Mouse (Mus musculus) stomach, embryonic 15.5 days (tissue): ENCODE data around the gene Dock3. TPM values are rescaled to one million over a fixed set of nuclear protein-coding genes. Genes with fewer than 3 reads are reported as not detected.

Experiments used
- ATAC-seq: fragments of 200-750 bp; cut with Nextera tagmentation; 2 replicates; pipeline ENCODE4 v1.8.0; 2017; ENCODE audit warnings: low read depth, moderate number of reproducible peaks, moderate TSS enrichment; ENCODE audit not compliant: insufficient read depth, low FRiP score
- H3K27ac ChIP-seq: fragments of 300-500 bp; sonication (generic); 2 replicates; pipeline ENCODE4 v1.5.1; 2015; ENCODE audit warnings: mild to moderate bottlenecking, inconsistent platforms
- H3K27me3 ChIP-seq: fragments of 300-500 bp; sonication (generic); replicated peaks from 2 replicates; pipeline ENCODE4 v1.6.1; 2015; ENCODE audit warnings: inconsistent platforms
- H3K36me3 ChIP-seq: fragments of 300-500 bp; sonication (generic); 2 replicates; pipeline ENCODE4 v1.6.1; 2015; ENCODE audit warnings: inconsistent platforms
- H3K4me1 ChIP-seq: fragments of 300-500 bp; sonication (generic); 2 replicates; pipeline ENCODE4 v1.6.1; 2015; ENCODE audit warnings: inconsistent platforms
- H3K4me2 ChIP-seq: fragments of 300-500 bp; sonication (generic); 2 replicates; pipeline ENCODE4 v1.6.1; 2015; ENCODE audit warnings: mild to moderate bottlenecking, inconsistent platforms
- H3K4me3 ChIP-seq: fragments of 300-500 bp; sonication (generic); replicated peaks from 2 replicates; pipeline ENCODE4 v1.5.1; 2015; ENCODE audit warnings: inconsistent platforms
- H3K9ac ChIP-seq: fragments of 300-500 bp; sonication (generic); 2 replicates; pipeline ENCODE4 v1.6.1; 2015; ENCODE audit warnings: inconsistent platforms
- H3K9me3 ChIP-seq: fragments of 300-500 bp; sonication (generic); 2 replicates; pipeline ENCODE4 v1.6.1; 2016; ENCODE audit warnings: inconsistent platforms
- WGBS: fragments of 180-500 bp; shearing (Covaris S2); methylation state at CpG from one replicate; pipeline ENCODE4 v1.1.7; 2015; 5-methylcytosine and 5-hydroxymethylcytosine counted together
- polyA plus RNA-seq: library from polyadenylated mRNA; unstranded; fragments of >200 nt; fragmentation: Nextera tagmentation; extraction: Ambion mirVana; gene quantifications from 2 replicates; pipeline ENCODE4 v1.2.1, GENCODE M21; 2015

The Dock3 gene
- polyA plus RNA-seq, 1 experiment from 2014 or later = 0.62 TPM

GRCm38 (mm10) chr9:106884996-106885900 is 346.5 kb downstream of the Dock3 start:
- 14% methylated on average over 44 of the region's 44 CpGs for WGBS
- Histone ChIP-seq H3K36me3 (peaks cover 37% of the 10 kb centered on the region), H3K4me2 (peak overlapping the region; percentile 97), H3K4me3 (peak overlapping the region; percentile 84), H3K27me3 (no peaks in the 10 kb centered on the region), H3K4me1 (peaks cover 49% of the 10 kb centered on the region), H3K9me3 (no peaks in the 10 kb centered on the region), H3K9ac (peak overlapping the region; percentile 87), H3K27ac (no peak overlapping the region)
- ATAC-seq = no peak

DNA sequence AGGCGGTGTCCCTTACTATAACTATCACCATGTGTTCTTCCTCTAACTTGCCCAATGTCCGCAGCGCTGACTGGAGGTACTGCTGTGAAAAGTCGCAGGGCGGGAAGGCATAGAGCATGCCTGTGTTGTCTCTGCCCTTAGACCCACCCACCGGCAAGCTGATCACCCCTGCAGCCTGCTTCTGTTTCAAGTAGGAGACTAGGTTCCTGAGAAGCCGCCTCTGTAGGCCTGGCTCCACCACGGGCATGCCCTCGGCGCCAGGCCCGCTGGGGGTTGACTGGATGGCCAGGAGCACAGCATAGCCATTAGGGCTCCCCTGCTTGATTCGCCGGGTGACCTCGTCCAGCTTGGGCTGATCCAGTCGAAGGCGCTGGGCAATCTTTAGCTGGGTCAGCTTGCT is 347.4 kb downstream of the Dock3 start:
- H3K4me3 ChIP-seq = peak overlapping the region; percentile 84
- peak overlapping the region; percentile 97 for H3K4me2 ChIP-seq
- H3K36me3 ChIP-seq = peaks cover 32% of the 10 kb centered on the region
- WGBS = 28% methylated on average over 16 of the region's 16 CpGs
- no peak for ATAC-seq
- no peaks in the 10 kb centered on the region for H3K27me3 ChIP-seq
- H3K9me3 ChIP-seq = no peaks in the 10 kb centered on the region
- peaks cover 42% of the 10 kb centered on the region for H3K4me1 ChIP-seq
- peak overlapping the region; percentile 87; the same call in 1 of the 2 replicates for H3K9ac ChIP-seq
- no peak overlapping the region for H3K27ac ChIP-seq

- H3K4me2 ChIP-seq = peak overlapping the region; percentile 34; the same call in 1 of the 2 replicates
Observed at GRCm38 (mm10) chr9:106883085-106883484, 348.6 kb downstream of the Dock3 start.

GRCm38 (mm10) chr9:106882176-106882575 is 349.5 kb downstream of the Dock3 start:
- H3K9ac ChIP-seq = no peak overlapping the region
- H3K27ac ChIP-seq = no peak overlapping the region
- peaks cover 33% of the 10 kb centered on the region for H3K36me3 ChIP-seq
- no peak for ATAC-seq
- peaks cover 32% of the 10 kb centered on the region for H3K4me1 ChIP-seq
- no peak overlapping the region for H3K4me3 ChIP-seq
- 66% methylated on average over 4 of the region's 4 CpGs for WGBS
- H3K27me3 ChIP-seq = no peaks in the 10 kb centered on the region
- no peaks in the 10 kb centered on the region for H3K9me3 ChIP-seq
- no peak overlapping the region for H3K4me2 ChIP-seq

More at GRCm38 (mm10) chr9:106883085-106883484, 348.6 kb downstream of the Dock3 start:
- peaks cover 38% of the 10 kb centered on the region for H3K4me1 ChIP-seq
- ATAC-seq = no peak
- H3K9me3 ChIP-seq = no peaks in the 10 kb centered on the region
- no peak overlapping the region for H3K9ac ChIP-seq
- H3K27ac ChIP-seq = no peak overlapping the region
- no peak overlapping the region for H3K4me3 ChIP-seq
- no peaks in the 10 kb centered on the region for H3K27me3 ChIP-seq
- 73% methylated on average over 3 of the region's 3 CpGs for WGBS
- peaks cover 29% of the 10 kb centered on the region for H3K36me3 ChIP-seq

DNA sequence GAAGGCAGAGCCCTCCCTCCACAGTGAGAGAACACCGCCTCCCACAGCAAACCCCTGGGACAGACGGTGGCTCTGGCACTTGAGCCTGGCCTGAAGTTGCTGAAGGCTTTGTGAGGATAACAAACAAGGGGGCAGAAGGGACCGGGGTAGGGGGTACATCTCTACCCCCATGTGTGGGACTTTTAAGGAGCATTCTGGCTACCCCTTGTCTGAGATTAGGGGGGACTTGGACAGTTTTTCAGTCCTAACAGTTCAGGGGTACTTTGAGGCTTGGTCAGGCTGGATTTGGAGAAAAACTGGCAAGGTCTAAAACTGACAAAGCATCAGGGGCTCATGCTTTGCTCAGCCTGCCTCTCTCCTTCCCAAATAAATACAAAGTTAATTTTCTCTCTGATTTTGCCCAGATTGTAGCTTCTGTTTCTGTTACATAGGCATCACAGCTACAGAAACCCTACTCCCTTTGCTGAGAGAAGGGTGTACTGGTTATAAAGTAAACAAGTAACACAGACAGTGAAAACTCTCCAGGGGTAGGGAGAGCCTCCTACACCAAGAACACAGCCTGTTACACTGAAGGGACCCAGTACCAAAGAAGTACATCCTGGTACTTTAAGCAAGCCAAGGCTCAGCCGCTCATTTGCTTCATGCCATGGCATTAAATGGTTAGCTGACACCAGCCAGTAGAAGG is 350.5 kb downstream of the Dock3 start:
- Histone ChIP-seq H3K36me3 (peaks cover 34% of the 10 kb centered on the region), H3K4me2 (no peak overlapping the region), H3K9ac (no peak overlapping the region), H3K4me3 (no peak overlapping the region), H3K27ac (no peak overlapping the region), H3K27me3 (no peaks in the 10 kb centered on the region), H3K4me1 (peaks cover 32% of the 10 kb centered on the region), H3K9me3 (no peaks in the 10 kb centered on the region)
- ATAC-seq = no peak
- 67% methylated on average over 4 of the region's 4 CpGs for WGBS

GRCm38 (mm10) chr9:106879471-106879870 is 352.2 kb downstream of the Dock3 start:
- Histone ChIP-seq H3K4me2 (no peak overlapping the region), H3K9ac (no peak overlapping the region), H3K36me3 (peaks cover 40% of the 10 kb centered on the region), H3K4me1 (peaks cover 18% of the 10 kb centered on the region), H3K9me3 (no peaks in the 10 kb centered on the region), H3K27ac (0 out of 2 replicates have a peak overlapping the region, but pooled peaks have one; percentile 4), H3K27me3 (no peaks in the 10 kb centered on the region), H3K4me3 (no peak overlapping the region)
- ATAC-seq = no peak
- 83% methylated on average over 4 of the region's 4 CpGs for WGBS

DNA sequence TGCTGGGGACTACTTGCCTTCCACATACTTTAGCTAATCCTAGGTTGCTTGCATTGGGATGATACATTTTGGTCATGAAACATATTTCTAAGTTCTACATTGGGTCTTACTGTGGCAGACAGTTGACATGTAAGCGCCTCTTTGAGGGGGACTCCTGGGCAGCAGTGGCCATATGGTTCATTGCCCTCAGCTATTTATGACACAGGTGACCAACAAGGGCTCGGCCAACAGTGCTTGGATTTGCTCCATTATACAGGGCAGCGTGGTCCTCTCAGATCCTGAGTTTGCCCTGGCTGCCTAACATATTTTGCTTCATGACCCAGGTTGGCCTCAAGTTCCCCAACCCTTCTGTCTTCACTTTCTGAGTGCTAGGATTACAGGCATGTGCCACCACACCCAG is 355.0 kb downstream of the Dock3 start:
- 95% methylated on average over 3 of the region's 3 CpGs for WGBS
- H3K36me3 ChIP-seq = peaks cover 42% of the 10 kb centered on the region
- H3K9me3 ChIP-seq = no peaks in the 10 kb centered on the region

DNA sequence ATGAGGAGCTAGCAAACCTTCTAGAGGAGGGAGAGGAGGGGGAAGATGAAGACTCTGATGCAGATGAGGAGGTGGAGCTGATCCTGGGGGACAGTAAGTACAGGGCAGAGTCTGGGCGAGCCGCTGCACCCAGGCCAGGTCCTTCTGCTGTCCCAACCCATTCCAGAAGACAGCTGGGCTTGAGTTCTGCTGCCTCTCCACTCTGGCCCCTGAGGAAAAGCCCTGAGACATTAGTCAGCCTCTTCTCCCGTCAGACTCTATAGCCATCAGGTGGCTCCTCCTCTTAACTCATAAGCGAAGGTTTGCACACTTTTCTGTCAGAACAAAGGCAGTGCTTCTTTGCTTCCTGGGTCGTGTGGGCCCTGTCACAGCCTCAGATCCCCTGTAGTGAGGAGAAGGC is 357.5 kb downstream of the Dock3 start:
- WGBS = 73% methylated on average over 5 of the region's 5 CpGs
- ATAC-seq = no peak
- no peak overlapping the region for H3K9ac ChIP-seq
- H3K9me3 ChIP-seq = no peaks in the 10 kb centered on the region
- no peak overlapping the region for H3K27ac ChIP-seq
- no peak overlapping the region for H3K4me2 ChIP-seq
- peaks cover 30% of the 10 kb centered on the region; the same call in 1 of the 2 replicates for H3K36me3 ChIP-seq
- H3K4me3 ChIP-seq = no peak overlapping the region
- H3K27me3 ChIP-seq = no peaks in the 10 kb centered on the region
- H3K4me1 ChIP-seq = no peaks in the 10 kb centered on the region

More for the DNA sequence above, 355.0 kb downstream of the Dock3 start:
- Histone ChIP-seq H3K4me2 (no peak overlapping the region), H3K4me3 (no peak overlapping the region), H3K27ac (no peak overlapping the region), H3K4me1 (no peaks in the 10 kb centered on the region), H3K27me3 (no peaks in the 10 kb centered on the region), H3K9ac (no peak overlapping the region)
- no peak for ATAC-seq

GRCm38 (mm10) chr9:106858036-106858435 is 373.7 kb downstream of the Dock3 start:
- ATAC-seq = no peak
- Histone ChIP-seq H3K27me3 (no peaks in the 10 kb centered on the region), H3K4me2 (no peak overlapping the region), H3K9ac (no peak overlapping the region), H3K9me3 (no peaks in the 10 kb centered on the region), H3K4me1 (no peaks in the 10 kb centered on the region), H3K27ac (no peak overlapping the region), H3K4me3 (no peak overlapping the region), H3K36me3 (peaks cover 35% of the 10 kb centered on the region)
- WGBS = 84% methylated on average over 11 of the region's 11 CpGs

DNA sequence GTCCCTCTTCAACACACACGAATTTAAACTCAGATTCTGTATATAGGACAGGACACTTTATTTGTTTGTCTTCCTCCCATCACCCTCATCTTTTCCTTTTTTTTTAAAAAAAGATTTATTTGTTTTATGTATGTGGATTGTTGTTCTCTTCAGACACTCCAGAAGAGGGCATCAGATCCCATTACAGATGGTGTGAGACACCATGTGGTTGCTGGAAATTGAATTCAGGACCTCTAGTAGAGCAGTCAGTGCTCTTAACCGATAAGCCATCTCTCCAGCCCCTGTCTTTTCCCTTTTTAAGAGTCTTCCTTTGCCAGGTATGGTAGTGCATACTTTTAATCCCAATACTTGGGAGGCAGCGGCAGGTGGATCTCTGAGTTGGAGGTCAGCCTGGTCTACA is 375.0 kb downstream of the Dock3 start:
- no peak overlapping the region for H3K27ac ChIP-seq
- H3K4me3 ChIP-seq = no peak overlapping the region
- H3K27me3 ChIP-seq = no peaks in the 10 kb centered on the region
- ATAC-seq = no peak
- no peaks in the 10 kb centered on the region for H3K9me3 ChIP-seq
- 86% methylated on average over 3 of the region's 3 CpGs for WGBS
- no peaks in the 10 kb centered on the region for H3K4me1 ChIP-seq
- peaks cover 34% of the 10 kb centered on the region for H3K36me3 ChIP-seq
- H3K9ac ChIP-seq = no peak overlapping the region
- no peak overlapping the region for H3K4me2 ChIP-seq
